Mouse (Mus musculus) right cerebral cortex, adult 2 months (tissue): ENCODE measurements around the gene Cep57.
"Not testable (repeated sequence)": the region's sequence is repeated elsewhere in the genome, so short reads cannot be mapped to it uniquely, and the experiment has no call there.

Experiments
- DNase-seq, 2 experiments: peaks; one replicate each; pipeline ENCODE4 v3.0.0; 2021 to 2022; ENCODE audit warnings: low spot score in 2 of 2

The Cep57 gene

DNA sequence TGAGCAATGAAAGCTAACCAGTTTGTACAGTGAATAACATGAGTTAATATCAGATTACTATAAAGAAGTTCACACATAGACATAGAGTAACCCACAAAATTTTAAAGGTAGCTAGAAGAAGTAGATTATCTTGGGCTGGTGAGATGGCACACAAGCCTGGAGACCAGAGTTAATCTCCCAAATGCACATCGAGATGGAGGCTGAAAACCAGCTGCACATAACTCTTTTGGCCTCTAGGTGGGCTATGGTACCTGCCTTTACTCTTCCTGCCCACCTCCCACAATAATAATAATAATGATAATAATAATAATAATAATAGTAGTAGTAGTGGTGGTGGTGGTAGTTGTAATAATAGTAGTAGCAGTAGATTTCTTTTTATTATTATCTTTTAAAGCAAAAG lies 32.6 kb downstream of the Cep57 start:
- no peak for DNase-seq

DNA sequence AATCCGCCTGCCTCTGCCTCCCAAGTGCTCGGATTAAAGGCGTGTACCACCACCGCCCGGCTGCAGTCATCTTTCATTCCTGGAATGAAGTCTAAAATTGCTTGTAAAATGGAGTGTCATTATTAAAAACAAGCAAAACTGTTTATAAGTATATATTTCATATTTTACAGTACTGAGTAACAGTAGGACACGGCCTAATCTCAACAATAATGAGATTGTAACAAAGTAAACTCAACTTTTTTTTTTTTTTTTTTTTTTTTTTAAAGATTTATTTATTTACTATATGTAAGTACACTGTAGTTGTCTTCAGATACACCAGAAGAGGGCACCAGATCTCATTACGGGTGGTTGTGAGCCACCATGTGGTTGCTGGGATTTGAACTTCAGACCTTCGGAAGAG lies 36.0 kb downstream of the Cep57 start:
- DNase-seq, result not testable (repeated sequence)

DNA sequence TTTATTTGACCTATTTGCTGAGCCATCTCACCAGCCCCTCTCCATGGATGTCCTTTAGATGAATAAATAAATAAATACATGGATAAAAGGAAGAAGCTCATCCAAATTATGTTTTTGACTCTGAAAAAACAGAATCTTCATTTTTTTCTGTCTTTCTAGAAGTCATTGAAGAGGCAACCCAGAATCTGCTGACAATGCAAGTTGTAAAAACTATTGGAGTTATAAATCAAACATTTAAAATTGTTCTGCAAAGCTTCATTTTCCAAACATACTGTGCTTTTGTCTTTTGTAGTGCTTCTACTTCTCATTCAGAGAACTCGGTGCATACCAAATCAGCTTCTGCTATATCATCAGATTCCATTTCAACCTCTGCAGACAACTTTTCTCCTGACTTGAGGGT lies 44.9 kb downstream of the Cep57 start:
- DNase-seq, result no peak

- DNase-seq, result no peak
These were observed 52.2 kb downstream of the Cep57 start for GRCm38 (mm10) chr9:13774732-13775131.

DNA sequence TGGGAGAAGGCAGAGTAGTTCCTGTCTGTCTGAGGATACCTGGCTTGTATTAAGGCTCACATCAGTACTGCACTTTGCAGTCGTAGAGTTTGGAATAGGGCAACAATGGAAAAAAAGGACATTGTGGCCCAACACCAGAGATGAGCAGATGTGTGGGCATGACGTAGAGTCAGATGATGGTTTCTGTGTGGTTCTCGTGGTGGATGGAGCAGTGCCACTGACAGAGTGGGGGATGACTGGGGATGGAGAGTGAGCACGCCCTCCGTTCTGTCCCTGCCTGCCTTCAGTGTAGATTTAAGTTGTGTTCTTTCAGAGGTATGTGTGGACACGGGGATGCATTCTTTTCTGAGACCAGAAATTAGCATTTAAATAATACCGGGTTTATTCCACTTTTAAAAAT lies 60.3 kb downstream of the Cep57 start:
- DNase-seq, result no peak

GRCm38 (mm10) chr9:13765624-13766023 lies 61.3 kb downstream of the Cep57 start:
- DNase-seq, result no peak

- DNase-seq, result no peak
These were observed 66.5 kb downstream of the Cep57 start for GRCm38 (mm10) chr9:13760430-13760829.
